Mouse (Mus musculus): ENCODE measurements around the gene Actl10. TPM values are rescaled to one million over a fixed set of nuclear protein-coding genes. Genes with fewer than 3 reads are reported as not detected.
A peak's percentile ranks its signal among the peaks of the same experiment; 100 is the strongest.

The Actl10 gene
- total RNA-seq, 1 experiment from 2014 or later = not detected

GRCm38 (mm10) chr2:154572996-154573395 lies 21.4 kb downstream of the Actl10 start:
- ATAC-seq (replicated peaks; ENCODE audit: insufficient number of reproducible peaks, low FRiP score, low TSS enrichment, poor library complexity, severe bottlenecking) = no peak

- ATAC-seq (replicated peaks; ENCODE audit: insufficient number of reproducible peaks, low FRiP score, low TSS enrichment, poor library complexity, severe bottlenecking) = peak; percentile 38; the same call in 1 of the 2 replicates
Observed at GRCm38 (mm10) chr2:154574271-154574670, 22.7 kb downstream of the Actl10 start.

GRCm38 (mm10) chr2:154576876-154577743 lies 25.5 kb downstream of the Actl10 start:
- no peak for ATAC-seq (replicated peaks; ENCODE audit: insufficient number of reproducible peaks, low FRiP score, low TSS enrichment, poor library complexity, severe bottlenecking)

GRCm38 (mm10) chr2:154577744-154578067 lies 26.1 kb downstream of the Actl10 start:
- ATAC-seq (replicated peaks; ENCODE audit: insufficient number of reproducible peaks, low FRiP score, low TSS enrichment, poor library complexity, severe bottlenecking) = no peak

GRCm38 (mm10) chr2:154580586-154580985 lies 29.0 kb downstream of the Actl10 start:
- ATAC-seq (replicated peaks; ENCODE audit: insufficient number of reproducible peaks, low FRiP score, low TSS enrichment, poor library complexity, severe bottlenecking) = no peak

GRCm38 (mm10) chr2:154581421-154581820 lies 29.8 kb downstream of the Actl10 start:
- ATAC-seq (replicated peaks; ENCODE audit: insufficient number of reproducible peaks, low FRiP score, low TSS enrichment, poor library complexity, severe bottlenecking) = no peak

- ATAC-seq (replicated peaks; ENCODE audit: insufficient number of reproducible peaks, low FRiP score, low TSS enrichment, poor library complexity, severe bottlenecking) = no peak
Observed at GRCm38 (mm10) chr2:154583906-154584872, 32.6 kb downstream of the Actl10 start.

- no peak for ATAC-seq (replicated peaks; ENCODE audit: insufficient number of reproducible peaks, low FRiP score, low TSS enrichment, poor library complexity, severe bottlenecking)
Observed at GRCm38 (mm10) chr2:154584931-154585601, 33.5 kb downstream of the Actl10 start.

- ATAC-seq (replicated peaks; ENCODE audit: insufficient number of reproducible peaks, low FRiP score, low TSS enrichment, poor library complexity, severe bottlenecking) = no peak
Observed at GRCm38 (mm10) chr2:154586405-154586804, 34.8 kb downstream of the Actl10 start.

GRCm38 (mm10) chr2:154589051-154589450 lies 37.5 kb downstream of the Actl10 start:
- no peak for ATAC-seq (replicated peaks; ENCODE audit: insufficient number of reproducible peaks, low FRiP score, low TSS enrichment, poor library complexity, severe bottlenecking)

GRCm38 (mm10) chr2:154591239-154591638 lies 39.7 kb downstream of the Actl10 start:
- no peak for ATAC-seq (replicated peaks; ENCODE audit: insufficient number of reproducible peaks, low FRiP score, low TSS enrichment, poor library complexity, severe bottlenecking)

- ATAC-seq (replicated peaks; ENCODE audit: insufficient number of reproducible peaks, low FRiP score, low TSS enrichment, poor library complexity, severe bottlenecking) = 0 out of 2 replicates have a peak, but pooled peaks have one; percentile 65
Observed at GRCm38 (mm10) chr2:154593025-154593424, 41.4 kb downstream of the Actl10 start.

GRCm38 (mm10) chr2:154595775-154596174 lies 44.2 kb downstream of the Actl10 start:
- ATAC-seq (replicated peaks; ENCODE audit: insufficient number of reproducible peaks, low FRiP score, low TSS enrichment, poor library complexity, severe bottlenecking) = no peak

GRCm38 (mm10) chr2:154597399-154597798 lies 45.8 kb downstream of the Actl10 start:
- peak; percentile 78 for ATAC-seq (replicated peaks; ENCODE audit: insufficient number of reproducible peaks, low FRiP score, low TSS enrichment, poor library complexity, severe bottlenecking)

GRCm38 (mm10) chr2:154600586-154600985 lies 49.0 kb downstream of the Actl10 start:
- no peak for ATAC-seq (replicated peaks; ENCODE audit: insufficient number of reproducible peaks, low FRiP score, low TSS enrichment, poor library complexity, severe bottlenecking)

GRCm38 (mm10) chr2:154601324-154601723 lies 49.7 kb downstream of the Actl10 start:
- no peak for ATAC-seq (replicated peaks; ENCODE audit: insufficient number of reproducible peaks, low FRiP score, low TSS enrichment, poor library complexity, severe bottlenecking)
